Mouse (Mus musculus) Patski (cell line): ENCODE data around the gene Lrrc4. TPM values are rescaled to one million over a fixed set of nuclear protein-coding genes. Genes with fewer than 3 reads are reported as not detected.

ENCODE experiments used
- ATAC-seq: fragments of 100-300 bp; one replicate; pipeline ENCODE4 v1.8.0; 2021
- CTCF ChIA-PET: fragments of 350-600 bp; sonication (Branson Sonifier 250); formaldehyde crosslinking; loops from one replicate; lab custom pipeline; 2022; ENCODE audit warnings: inconsistent platforms; lab: Charles Lee
- POLR2A ChIA-PET: fragments of 350-600 bp; sonication (Branson Sonifier 250); formaldehyde crosslinking; loops from one replicate; lab custom pipeline; 2022; ENCODE audit warnings: antibody characterized with exemption, inconsistent platforms; lab: Charles Lee
- DNase-seq: peaks from one replicate; pipeline ENCODE4 v3.0.0-alpha.2; 2011; ENCODE audit warnings: low read depth, low spot score
- H3K27me3 ChIP-seq: fragments of 371-371 bp; one replicate; pipeline ENCODE4 v1.5.1; 2021
- CTCF ChIP-seq: fragments of 100-300 bp; IDR thresholded peaks from one replicate; pipeline ENCODE4 v1.5.1; 2021
- in situ Hi-C: fragments of 300-500 bp; cut with MboI; formaldehyde crosslinking; loops from 3 replicates; pipeline ENCODE4 v1.11.1; 2018; ENCODE audit warnings: low pct_unique_long_range_greater_than_20kb, mixed read lengths
- polyA plus RNA-seq: library from polyadenylated mRNA; unstranded; gene quantifications from one replicate; pipeline ENCODE4 v1.2.3, GENCODE M21; 2021

Lrrc4 gene
- polyA plus RNA-seq, 1 experiment from 2014 or later: not detected

- CTCF ChIA-PET: interaction anchor here (1.1 to 1.4 kb wide), 3 partner anchors 10 to 17 kb away, joined by 3 to 4 read pairs (median 3); no protein-coding TSS in a partner anchor
- no peaks in the 10 kb centered on the region for H3K27me3 ChIP-seq
- no peak for TF ChIP-seq CTCF
- DNase-seq: no peak
- ATAC-seq: no peak
- in situ Hi-C loops: no loop called here
- POLR2A ChIA-PET: no interaction called here
These were observed 11.1 kb upstream of the Lrrc4 start for GRCm38 (mm10) chr6:28842375-28843276.

- CTCF ChIA-PET: interaction anchor here (1.2 kb wide), 1 partner anchor 15 kb away, joined by 4 read pairs; no protein-coding TSS in a partner anchor
- H3K27me3 ChIP-seq: no peaks in the 10 kb centered on the region
- DNase-seq: no peak
- POLR2A ChIA-PET: no interaction called here
- in situ Hi-C loops: no loop called here
- peak; percentile 66 for ATAC-seq
- TF ChIP-seq CTCF: no peak
These were observed 10.0 kb upstream of the Lrrc4 start for GRCm38 (mm10) chr6:28841569-28841968.

DNA sequence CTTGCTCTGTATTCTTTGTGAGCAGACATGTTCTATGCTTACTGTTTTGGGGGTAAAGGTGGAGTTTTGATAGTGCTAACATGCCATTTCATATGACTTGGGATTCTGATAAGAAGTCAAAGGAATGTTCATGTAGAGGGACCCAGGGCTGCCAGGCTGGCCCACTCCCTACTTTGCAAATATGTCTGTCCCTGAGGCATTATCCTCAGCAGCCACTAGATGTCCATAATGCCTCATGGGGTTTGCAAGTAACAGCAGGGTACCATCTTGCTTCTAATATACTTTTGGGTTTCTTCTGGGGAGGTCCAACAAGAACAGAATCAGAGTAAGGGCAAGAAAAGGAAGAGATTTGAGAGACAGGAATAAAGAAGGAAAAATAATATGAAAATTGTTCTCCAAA is 5.1 kb upstream of the Lrrc4 start:
- in situ Hi-C loops: no loop called here
- no peak for TF ChIP-seq CTCF
- ATAC-seq (no peak), DNase-seq (no peak)
- POLR2A ChIA-PET: no interaction called here
- H3K27me3 ChIP-seq: no peaks in the 10 kb centered on the region
- CTCF ChIA-PET: no interaction called here

DNA sequence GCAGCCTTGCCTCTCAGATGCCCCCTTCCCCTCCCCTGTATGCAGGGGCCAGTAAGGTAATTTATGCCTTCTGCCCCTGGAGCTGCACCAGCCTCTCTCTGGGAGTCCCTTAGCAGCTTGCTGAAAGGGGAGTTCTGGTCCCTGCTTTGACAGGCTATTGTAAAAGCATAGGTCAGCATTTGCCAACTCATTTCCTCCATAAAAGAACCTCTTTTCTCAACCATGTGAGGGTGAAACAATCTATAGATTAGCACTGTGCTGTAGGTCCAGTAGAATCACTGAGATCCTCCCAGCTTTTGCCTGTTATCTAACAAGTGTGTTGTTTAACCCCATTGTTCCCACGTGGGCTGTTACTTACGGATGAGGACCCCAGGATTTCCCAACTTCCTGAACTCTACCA is 2.5 kb upstream of the Lrrc4 start:
- no peaks in the 10 kb centered on the region for H3K27me3 ChIP-seq
- DNase-seq (no peak), ATAC-seq (no peak)
- in situ Hi-C loops: no loop called here
- ChIA-PET CTCF (no interaction called here), POLR2A (no interaction called here)
- no peak for TF ChIP-seq CTCF

DNA sequence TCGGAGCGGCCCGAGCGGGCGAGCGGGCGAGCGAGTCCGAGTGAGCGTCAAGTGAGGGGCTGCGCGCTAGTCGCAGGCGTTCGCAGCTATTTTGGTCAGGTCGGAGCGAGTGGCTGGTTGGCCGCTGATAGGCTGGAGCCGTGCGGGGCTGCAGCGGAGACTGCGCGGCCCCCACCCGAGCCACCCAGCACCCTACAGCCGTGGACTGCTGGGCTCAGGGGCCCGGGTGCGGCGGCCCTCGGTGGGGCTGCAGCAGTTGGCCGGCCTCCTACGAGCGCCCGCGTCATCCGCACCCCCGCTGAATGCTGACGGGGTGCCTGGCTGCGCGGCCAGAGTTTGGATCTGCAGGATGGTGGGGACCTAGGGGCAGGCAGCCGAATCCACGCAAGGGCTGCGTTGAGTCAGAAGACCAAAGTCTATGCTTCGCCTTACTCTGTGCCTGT is 1.9 kb upstream of the Lrrc4 start:
- TF ChIP-seq CTCF: no peak
- CTCF ChIA-PET: no interaction called here
- DNase-seq: no peak
- ATAC-seq: no peak
- POLR2A ChIA-PET: no interaction called here
- no peaks in the 10 kb centered on the region for H3K27me3 ChIP-seq
- in situ Hi-C loops: no loop called here

DNA sequence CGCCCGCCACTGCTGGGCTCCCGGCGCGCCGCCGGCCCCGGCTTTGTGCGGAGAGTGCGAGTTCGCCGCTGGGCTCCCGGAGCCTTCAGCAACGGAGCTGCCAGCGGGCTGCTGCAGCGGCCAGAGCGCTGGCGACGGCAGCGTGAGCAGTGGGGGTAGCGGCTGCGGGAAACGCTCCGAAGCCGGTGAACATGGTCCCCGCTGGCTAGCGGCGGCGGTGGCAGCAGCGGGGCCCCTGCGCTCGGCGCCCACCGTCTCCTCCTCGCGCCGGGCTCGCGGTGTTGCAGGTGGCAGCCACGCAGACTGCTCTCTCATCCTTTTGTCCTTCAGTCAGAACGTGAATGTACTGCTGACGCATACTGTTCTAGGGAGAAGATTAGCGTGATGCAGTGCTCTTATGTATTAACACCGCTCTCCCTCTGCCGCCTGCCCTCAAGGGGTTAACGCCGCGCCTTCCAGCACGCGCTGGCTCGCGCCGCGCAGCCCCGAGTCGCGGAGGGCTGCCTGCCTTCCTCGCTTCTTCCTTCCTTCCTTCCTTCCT is 1.3 kb upstream of the Lrrc4 start:
- no peak for DNase-seq
- no peak for ATAC-seq
- POLR2A ChIA-PET: no interaction called here
- in situ Hi-C loops: no loop called here
- no peak for TF ChIP-seq CTCF
- H3K27me3 ChIP-seq: no peaks in the 10 kb centered on the region
- CTCF ChIA-PET: no interaction called here

- DNase-seq: no peak
- CTCF ChIA-PET: no interaction called here
- no peak for TF ChIP-seq CTCF
- no peaks in the 10 kb centered on the region for H3K27me3 ChIP-seq
- in situ Hi-C loops: no loop called here
- ATAC-seq: no peak
- POLR2A ChIA-PET: no interaction called here
These were observed 555 bp upstream of the Lrrc4 start for GRCm38 (mm10) chr6:28831854-28832750.

- H3K27me3 ChIP-seq: no peaks in the 10 kb centered on the region
These were observed 1.2 kb downstream of the Lrrc4 start for GRCm38 (mm10) chr6:28830306-28830705.

DNA sequence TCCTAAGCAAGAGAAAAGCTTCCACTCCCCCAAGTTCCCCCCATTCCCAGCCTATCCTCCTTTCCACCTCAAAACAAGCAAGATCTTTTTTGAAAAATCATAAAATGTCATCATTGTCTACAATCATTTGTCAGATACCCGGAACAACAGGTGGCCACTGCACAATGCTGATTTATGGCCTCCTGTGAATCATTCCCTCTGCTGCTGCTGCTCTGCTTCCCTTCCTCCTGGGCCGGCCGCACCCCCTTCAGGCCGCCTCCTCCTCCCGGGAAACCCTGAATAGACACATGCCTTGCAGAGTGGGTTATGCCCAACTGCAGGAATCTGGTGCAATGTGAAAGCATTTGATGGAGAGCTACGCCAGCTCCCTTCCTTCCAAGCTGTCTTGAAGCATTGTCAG is 3.0 kb downstream of the Lrrc4 start:
- CTCF ChIA-PET: no interaction called here
- DNase-seq: peak; percentile 15
- in situ Hi-C loops: no loop called here

More at GRCm38 (mm10) chr6:28830306-28830705, 1.2 kb downstream of the Lrrc4 start:
- ATAC-seq: no peak
- ChIA-PET POLR2A (interaction anchor here (0.5 kb wide), 1 partner anchor 208 kb away, joined by 4 read pairs; no protein-coding TSS in a partner anchor), CTCF (no interaction called here)
- TF ChIP-seq CTCF: no peak
- no peak for DNase-seq
- in situ Hi-C loops: no loop called here

DNA sequence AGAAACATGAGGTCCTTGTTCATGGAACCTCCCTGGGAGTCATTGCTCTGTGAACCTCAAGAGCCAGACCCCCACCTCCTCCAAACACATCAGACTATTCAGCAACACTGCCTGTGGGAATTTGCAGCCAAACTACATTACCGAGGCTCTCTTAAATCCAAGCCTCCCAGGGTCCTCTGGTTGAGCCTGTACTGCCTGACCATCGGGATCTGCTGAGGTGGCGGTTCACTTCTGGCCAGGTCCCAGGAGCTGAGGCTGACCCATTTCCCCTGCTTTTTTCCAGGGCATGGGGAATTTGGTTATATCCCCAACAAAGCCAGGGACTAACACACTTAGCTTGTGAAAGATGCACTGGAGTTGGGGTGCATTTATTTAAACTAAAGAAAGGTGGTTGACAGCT is 4.0 kb downstream of the Lrrc4 start:
- no peak for TF ChIP-seq CTCF
- in situ Hi-C loops: no loop called here
- ChIA-PET CTCF (no interaction called here), POLR2A (no interaction called here)
- no peak for DNase-seq
- no peaks in the 10 kb centered on the region for H3K27me3 ChIP-seq
- ATAC-seq: no peak

More for the DNA sequence above, 3.0 kb downstream of the Lrrc4 start:
- TF ChIP-seq CTCF: no peak
- ATAC-seq: peak; percentile 47
- POLR2A ChIA-PET: no interaction called here
- no peaks in the 10 kb centered on the region for H3K27me3 ChIP-seq
